7 mouse cellular contexts compared by ENCODE assay signal in the genomic region with DNA sequence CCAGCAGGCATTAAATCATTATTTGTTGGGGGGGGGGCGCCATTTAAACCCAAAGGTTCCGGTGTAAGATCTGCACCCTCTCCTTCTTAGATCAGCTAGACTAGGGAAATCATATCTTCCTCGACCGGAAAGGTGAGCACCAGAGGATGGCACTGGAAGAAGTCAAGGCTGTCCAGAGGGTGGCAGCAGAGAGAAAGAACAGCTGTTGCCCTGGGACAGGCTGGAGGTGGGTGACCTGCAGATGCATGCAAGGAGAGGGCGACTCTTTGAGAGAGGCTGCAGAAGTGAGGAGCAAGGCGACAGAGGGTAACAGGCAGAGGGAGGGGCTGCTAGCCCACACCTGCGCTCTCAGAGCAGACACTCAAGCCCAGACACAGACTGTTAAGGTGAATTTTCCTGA. TPM values are rescaled to one million over a fixed set of nuclear protein-coding genes. Genes with fewer than 3 reads are reported as not detected.
DNase-seq lines count a peak whose midpoint lies in the region; ATAC-seq and TF ChIP-seq lines count a peak whose summit lies in the region.

No protein-coding gene starts in this region.

- H3K9me3 ChIP-seq in ES-Bruce4 (replicated peaks; ENCODE audit: control insufficient read depth, insufficient read depth, low read length, poor library complexity, severe bottlenecking), result peaks cover 3% of the 10 kb centered on the region
- H3K9me3 ChIP-seq in embryonic facial prominence, embryonic 15.5 days (replicated peaks), result no peaks in the 10 kb centered on the region
- peaks cover 4% of the 10 kb centered on the region; the same call in 1 of the 2 replicates for H3K9me3 ChIP-seq in hindbrain, embryonic 10.5 days
- H3K9me3 ChIP-seq in midbrain, embryonic 11.5 days (ENCODE audit: control insufficient read depth, low read length), result no peaks in the 10 kb centered on the region

- WGBS in embryonic facial prominence, embryonic 15.5 days, result 22% methylated on average over 7 of the region's 7 CpGs
- WGBS in hindbrain, embryonic 10.5 days, result 17% methylated on average over 7 of the region's 7 CpGs
- WGBS in midbrain, embryonic 11.5 days, result 19% methylated on average over 7 of the region's 7 CpGs

- H3K4me2 ChIP-seq in embryonic facial prominence, embryonic 15.5 days (replicated peaks), result no peak overlapping the region
- H3K4me2 ChIP-seq in midbrain, embryonic 11.5 days, result no peak overlapping the region

- TF ChIP-seq POLR2A in ES-Bruce4 (IDR thresholded peaks at IDR 0.05; ENCODE audit: insufficient read depth, low read length), result no peak

- 0 out of 2 replicates have a peak, but pooled peaks have one; percentile 45 for TF ChIP-seq EP300 in ES-Bruce4 (IDR thresholded peaks at IDR 0.05; ENCODE audit: insufficient read depth, low read depth, low read length)

- peak; percentile 79 for TF ChIP-seq CTCF in ES-Bruce4 (IDR thresholded peaks at IDR 0.05; ENCODE audit: low read depth, low read length)

- H3K4me3 ChIP-seq in ES-Bruce4 (ENCODE audit: low read depth, low read length), result no peak overlapping the region
- no peak overlapping the region for H3K4me3 ChIP-seq in embryonic facial prominence, embryonic 15.5 days (replicated peaks)
- no peak overlapping the region for H3K4me3 ChIP-seq in hindbrain, embryonic 10.5 days
- H3K4me3 ChIP-seq in midbrain, embryonic 11.5 days (ENCODE audit: low read depth, low read length), result no peak overlapping the region

- no peaks in the 10 kb centered on the region for H3K27me3 ChIP-seq in ES-Bruce4 (ENCODE audit: control insufficient read depth, insufficient read depth, low read length, poor library complexity, severe bottlenecking)
- H3K27me3 ChIP-seq in embryonic facial prominence, embryonic 15.5 days, result peaks cover 5% of the 10 kb centered on the region; the same call in 1 of the 2 replicates
- H3K27me3 ChIP-seq in hindbrain, embryonic 10.5 days (ENCODE audit: insufficient read depth, poor library complexity, severe bottlenecking), result peaks cover 13% of the 10 kb centered on the region
- H3K27me3 ChIP-seq in midbrain, embryonic 11.5 days (ENCODE audit: control insufficient read depth, insufficient read depth, low read length), result no peaks in the 10 kb centered on the region

- intact Hi-C loops in left cerebral cortex, postnatal 4 days (cut with DNase I), result no loop called here

- H3K9ac ChIP-seq in ES-Bruce4 (ENCODE audit: low read depth, poor library complexity, severe bottlenecking), result no peak overlapping the region
- no peak overlapping the region for H3K9ac ChIP-seq in embryonic facial prominence, embryonic 15.5 days
- no peak overlapping the region for H3K9ac ChIP-seq in midbrain, embryonic 11.5 days (ENCODE audit: low read length)

- H3K27ac ChIP-seq in ES-Bruce4 (ENCODE audit: insufficient read depth, low read length), result no peak overlapping the region
- no peak overlapping the region for H3K27ac ChIP-seq in embryonic facial prominence, embryonic 15.5 days (replicated peaks)
- H3K27ac ChIP-seq in hindbrain, embryonic 10.5 days, result no peak overlapping the region
- no peak overlapping the region for H3K27ac ChIP-seq in midbrain, embryonic 11.5 days (ENCODE audit: low read depth, low read length)

- peak; percentile 66 for DNase-seq in adrenal gland, postnatal 25 days
- DNase-seq in hindbrain, embryonic 10.5 days (ENCODE audit: low spot score), result peak; percentile 66
- DNase-seq in left cerebral cortex, postnatal 4 days, result peak; percentile 63
- peak; percentile 91 for DNase-seq in midbrain, embryonic 11.5 days (ENCODE audit: low spot score, missing footprints)
- DNase-seq in spleen, adult 18-20 months, result peak; percentile 26 to 60

- ATAC-seq in embryonic facial prominence, embryonic 15.5 days (ENCODE audit: insufficient number of reproducible peaks, low FRiP score, low TSS enrichment, low read depth), result peak; percentile 40; the same call in 1 of the 2 replicates
- peak; percentile 55; the same call in 1 of the 2 replicates for ATAC-seq in midbrain, embryonic 11.5 days (ENCODE audit: low FRiP score)

- no peaks in the 10 kb centered on the region for H3K4me1 ChIP-seq in ES-Bruce4 (ENCODE audit: control insufficient read depth, insufficient read depth, low read length)
- peaks cover 9% of the 10 kb centered on the region; the same call in 1 of the 2 replicates for H3K4me1 ChIP-seq in embryonic facial prominence, embryonic 15.5 days
- peaks cover 14% of the 10 kb centered on the region for H3K4me1 ChIP-seq in hindbrain, embryonic 10.5 days (replicated peaks)
- peaks cover under 1% of the 10 kb centered on the region for H3K4me1 ChIP-seq in midbrain, embryonic 11.5 days (ENCODE audit: control insufficient read depth, insufficient read depth, low read length)

- no peaks in the 10 kb centered on the region for H3K36me3 ChIP-seq in ES-Bruce4 (ENCODE audit: control insufficient read depth, insufficient read depth, low read length, poor library complexity, severe bottlenecking)
- H3K36me3 ChIP-seq in embryonic facial prominence, embryonic 15.5 days, result no peaks in the 10 kb centered on the region
- no peaks in the 10 kb centered on the region for H3K36me3 ChIP-seq in hindbrain, embryonic 10.5 days
- no peaks in the 10 kb centered on the region for H3K36me3 ChIP-seq in midbrain, embryonic 11.5 days (ENCODE audit: control insufficient read depth, insufficient read depth, low read length)

RNA-seq across cellular contexts. Expression of gene Spon1, which starts 8.2 kb away (rescaled TPM):
- polyA plus RNA-seq in ES-Bruce4 (2011; ENCODE audit: insufficient read depth, insufficient read length, low read depth, missing spikeins), result 1.8 and 2.0 TPM in 2 replicates
- 7.9 and 8.9 TPM in 2 replicates for total RNA-seq in adrenal gland, postnatal 25 days (2021)
- 29.6 and 30.2 TPM in 2 replicates for polyA plus RNA-seq in embryonic facial prominence, embryonic 15.5 days (2015; fragmentation: Nextera tagmentation; extraction: Ambion mirVana)
- polyA plus RNA-seq in hindbrain, embryonic 10.5 days (2016; fragmentation: Nextera tagmentation; extraction: Ambion mirVana), result 52.8 and 77.1 TPM in 2 replicates
- 10 to 100 TPM; 35.7 to 38.3 TPM for total RNA-seq in left cerebral cortex, postnatal 4 days (2021)
- polyA plus RNA-seq in midbrain, embryonic 11.5 days (2014; fragmentation: Nextera tagmentation; extraction: Ambion mirVana), result 61.3 and 62.3 TPM in 2 replicates

Comparison
In these comparisons a context has a peak if more than half of its experiments do, and no peak if none do; other contexts are left out.
1. RNA of gene Spon1, which starts 8.2 kb away (polyA plus RNA-seq): 52.8 to 77.1 TPM in hindbrain, embryonic 10.5 days, 61.3 to 62.3 TPM in midbrain, embryonic 11.5 days and 29.6 to 30.2 TPM in embryonic facial prominence, embryonic 15.5 days; 1.8 to 2.0 TPM in ES-Bruce4; every median in the first group is over 10 times any median in the second.
2. Peak in every context shown above with its lines, with median percentiles within 50 percentile points of each other: DNase-seq.